Mouse (Mus musculus): ENCODE results near the gene Tspan7. TPM values are rescaled to one million over a fixed set of nuclear protein-coding genes. Genes with fewer than 3 reads are reported as not detected.

The Tspan7 gene
- polyA plus RNA-seq, 1 experiment from 2014 or later, result 166 TPM

- Histone ChIP-seq H3K36me3 (ENCODE audit: control insufficient read depth, insufficient read depth, low read length) (no peaks in the 10 kb centered on the region), H3K27ac (ENCODE audit: low read length) (peak overlapping the region; percentile 10; the same call in 1 of the 2 replicates), H3K4me1 (ENCODE audit: control insufficient read depth, insufficient read depth, low read length) (0 out of 2 replicates have a peak, but pooled peaks cover 5% of the 10 kb centered on the region), H3K4me3 (ENCODE audit: low read length) (no peak overlapping the region), H3K4me2 (ENCODE audit: low read depth, low read length) (no peak overlapping the region), H3K27me3 (replicated peaks; ENCODE audit: control insufficient read depth, insufficient read depth, low read length) (no peaks in the 10 kb centered on the region), H3K9ac (ENCODE audit: low read depth, low read length) (no peak overlapping the region), H3K9me3 (ENCODE audit: control insufficient read depth, low read length) (no peaks in the 10 kb centered on the region)
- peak; percentile 64; the same call in 1 of the 2 replicates for ATAC-seq
- 50% methylated on average over 2 of the region's 2 CpGs for WGBS
These were observed 54.1 kb downstream of the Tspan7 start for GRCm38 (mm10) chrX:10539009-10539408.

GRCm38 (mm10) chrX:10539482-10540166, 54.7 kb downstream of the Tspan7 start:
- Histone ChIP-seq H3K27me3 (replicated peaks; ENCODE audit: control insufficient read depth, insufficient read depth, low read length) (no peaks in the 10 kb centered on the region), H3K27ac (ENCODE audit: low read length) (peak overlapping the region; percentile 10; the same call in 1 of the 2 replicates), H3K4me1 (ENCODE audit: control insufficient read depth, insufficient read depth, low read length) (0 out of 2 replicates have a peak, but pooled peaks cover 5% of the 10 kb centered on the region), H3K4me3 (ENCODE audit: low read length) (no peak overlapping the region), H3K9ac (ENCODE audit: low read depth, low read length) (no peak overlapping the region), H3K4me2 (ENCODE audit: low read depth, low read length) (no peak overlapping the region), H3K9me3 (ENCODE audit: control insufficient read depth, low read length) (no peaks in the 10 kb centered on the region), H3K36me3 (ENCODE audit: control insufficient read depth, insufficient read depth, low read length) (no peaks in the 10 kb centered on the region)
- peak; percentile 56 for ATAC-seq
- WGBS, result 39% methylated on average over 6 of the region's 6 CpGs

GRCm38 (mm10) chrX:10546840-10547239, 61.9 kb downstream of the Tspan7 start:
- WGBS, result 85% methylated on average over 3 of the region's 3 CpGs
- ATAC-seq, result no peak
- H3K27ac ChIP-seq (ENCODE audit: low read length), result no peak overlapping the region

GRCm38 (mm10) chrX:10549708-10550107, 64.8 kb downstream of the Tspan7 start:
- Histone ChIP-seq H3K9me3 (ENCODE audit: control insufficient read depth, low read length) (no peaks in the 10 kb centered on the region), H3K36me3 (ENCODE audit: control insufficient read depth, insufficient read depth, low read length) (no peaks in the 10 kb centered on the region), H3K27me3 (replicated peaks; ENCODE audit: control insufficient read depth, insufficient read depth, low read length) (no peaks in the 10 kb centered on the region), H3K4me1 (ENCODE audit: control insufficient read depth, insufficient read depth, low read length) (no peaks in the 10 kb centered on the region), H3K4me2 (ENCODE audit: low read depth, low read length) (no peak overlapping the region), H3K4me3 (ENCODE audit: low read length) (no peak overlapping the region), H3K27ac (ENCODE audit: low read length) (no peak overlapping the region), H3K9ac (ENCODE audit: low read depth, low read length) (no peak overlapping the region)
- 76% methylated on average over 3 of the region's 3 CpGs for WGBS
- ATAC-seq, result no peak

More at GRCm38 (mm10) chrX:10546840-10547239, 61.9 kb downstream of the Tspan7 start:
- Histone ChIP-seq H3K4me2 (ENCODE audit: low read depth, low read length) (no peak overlapping the region), H3K36me3 (ENCODE audit: control insufficient read depth, insufficient read depth, low read length) (no peaks in the 10 kb centered on the region), H3K4me3 (ENCODE audit: low read length) (no peak overlapping the region), H3K4me1 (ENCODE audit: control insufficient read depth, insufficient read depth, low read length) (no peaks in the 10 kb centered on the region), H3K27me3 (replicated peaks; ENCODE audit: control insufficient read depth, insufficient read depth, low read length) (no peaks in the 10 kb centered on the region), H3K9ac (ENCODE audit: low read depth, low read length) (no peak overlapping the region), H3K9me3 (ENCODE audit: control insufficient read depth, low read length) (no peaks in the 10 kb centered on the region)

- Histone ChIP-seq H3K27me3 (replicated peaks; ENCODE audit: control insufficient read depth, insufficient read depth, low read length) (no peaks in the 10 kb centered on the region), H3K27ac (ENCODE audit: low read length) (no peak overlapping the region), H3K4me2 (ENCODE audit: low read depth, low read length) (no peak overlapping the region), H3K9ac (ENCODE audit: low read depth, low read length) (no peak overlapping the region), H3K4me1 (ENCODE audit: control insufficient read depth, insufficient read depth, low read length) (no peaks in the 10 kb centered on the region), H3K36me3 (ENCODE audit: control insufficient read depth, insufficient read depth, low read length) (no peaks in the 10 kb centered on the region), H3K4me3 (ENCODE audit: low read length) (no peak overlapping the region), H3K9me3 (ENCODE audit: control insufficient read depth, low read length) (no peaks in the 10 kb centered on the region)
- 68% methylated on average over 3 of the region's 3 CpGs for WGBS
- peak; percentile 58 for ATAC-seq
These were observed 71.9 kb downstream of the Tspan7 start for GRCm38 (mm10) chrX:10556899-10557298.

- ATAC-seq, result no peak
- WGBS, result 78% methylated on average over 5 of the region's 5 CpGs
- no peaks in the 10 kb centered on the region for H3K27me3 ChIP-seq (replicated peaks; ENCODE audit: control insufficient read depth, insufficient read depth, low read length)
These were observed 72.6 kb downstream of the Tspan7 start for GRCm38 (mm10) chrX:10557596-10557995.

GRCm38 (mm10) chrX:10558625-10559024, 73.7 kb downstream of the Tspan7 start:
- H3K27me3 ChIP-seq (replicated peaks; ENCODE audit: control insufficient read depth, insufficient read depth, low read length), result no peaks in the 10 kb centered on the region
- H3K4me1 ChIP-seq (ENCODE audit: control insufficient read depth, insufficient read depth, low read length), result no peaks in the 10 kb centered on the region
- no peaks in the 10 kb centered on the region for H3K36me3 ChIP-seq (ENCODE audit: control insufficient read depth, insufficient read depth, low read length)
- no peak overlapping the region for H3K9ac ChIP-seq (ENCODE audit: low read depth, low read length)
- WGBS, result 71% methylated on average over 2 of the region's 2 CpGs
- no peaks in the 10 kb centered on the region for H3K9me3 ChIP-seq (ENCODE audit: control insufficient read depth, low read length)
- H3K4me2 ChIP-seq (ENCODE audit: low read depth, low read length), result no peak overlapping the region
- ATAC-seq, result no peak
- H3K4me3 ChIP-seq (ENCODE audit: low read length), result no peak overlapping the region
- H3K27ac ChIP-seq (ENCODE audit: low read length), result no peak overlapping the region

More at GRCm38 (mm10) chrX:10557596-10557995, 72.6 kb downstream of the Tspan7 start:
- no peak overlapping the region for H3K9ac ChIP-seq (ENCODE audit: low read depth, low read length)
- no peaks in the 10 kb centered on the region for H3K9me3 ChIP-seq (ENCODE audit: control insufficient read depth, low read length)
- no peaks in the 10 kb centered on the region for H3K4me1 ChIP-seq (ENCODE audit: control insufficient read depth, insufficient read depth, low read length)
- no peak overlapping the region for H3K27ac ChIP-seq (ENCODE audit: low read length)
- H3K36me3 ChIP-seq (ENCODE audit: control insufficient read depth, insufficient read depth, low read length), result no peaks in the 10 kb centered on the region
- H3K4me2 ChIP-seq (ENCODE audit: low read depth, low read length), result no peak overlapping the region
- H3K4me3 ChIP-seq (ENCODE audit: low read length), result no peak overlapping the region

- no peaks in the 10 kb centered on the region for H3K9me3 ChIP-seq (ENCODE audit: control insufficient read depth, low read length)
- no peak overlapping the region for H3K4me3 ChIP-seq (ENCODE audit: low read length)
- H3K27ac ChIP-seq (ENCODE audit: low read length), result no peak overlapping the region
- no peak overlapping the region for H3K4me2 ChIP-seq (ENCODE audit: low read depth, low read length)
- H3K36me3 ChIP-seq (ENCODE audit: control insufficient read depth, insufficient read depth, low read length), result no peaks in the 10 kb centered on the region
- 73% methylated on average over 3 of the region's 3 CpGs for WGBS
- H3K27me3 ChIP-seq (replicated peaks; ENCODE audit: control insufficient read depth, insufficient read depth, low read length), result no peaks in the 10 kb centered on the region
- no peaks in the 10 kb centered on the region for H3K4me1 ChIP-seq (ENCODE audit: control insufficient read depth, insufficient read depth, low read length)
- no peak overlapping the region for H3K9ac ChIP-seq (ENCODE audit: low read depth, low read length)
- no peak for ATAC-seq
These were observed 80.9 kb downstream of the Tspan7 start for GRCm38 (mm10) chrX:10565811-10566210.

- no peaks in the 10 kb centered on the region for H3K27me3 ChIP-seq (replicated peaks; ENCODE audit: control insufficient read depth, insufficient read depth, low read length)
- H3K4me3 ChIP-seq (ENCODE audit: low read length), result no peak overlapping the region
- no peak for ATAC-seq
- no peaks in the 10 kb centered on the region for H3K36me3 ChIP-seq (ENCODE audit: control insufficient read depth, insufficient read depth, low read length)
- H3K4me1 ChIP-seq (ENCODE audit: control insufficient read depth, insufficient read depth, low read length), result 0 out of 2 replicates have a peak, but pooled peaks cover 5% of the 10 kb centered on the region
- no peak overlapping the region for H3K4me2 ChIP-seq (ENCODE audit: low read depth, low read length)
- no peak overlapping the region for H3K27ac ChIP-seq (ENCODE audit: low read length)
- no peak overlapping the region for H3K9ac ChIP-seq (ENCODE audit: low read depth, low read length)
- 30% methylated on average over 3 of the region's 3 CpGs for WGBS
- no peaks in the 10 kb centered on the region for H3K9me3 ChIP-seq (ENCODE audit: control insufficient read depth, low read length)
These were observed 89.6 kb downstream of the Tspan7 start for GRCm38 (mm10) chrX:10574523-10574922.
